16 mouse cellular contexts compared by ENCODE assay signal in the genomic region with DNA sequence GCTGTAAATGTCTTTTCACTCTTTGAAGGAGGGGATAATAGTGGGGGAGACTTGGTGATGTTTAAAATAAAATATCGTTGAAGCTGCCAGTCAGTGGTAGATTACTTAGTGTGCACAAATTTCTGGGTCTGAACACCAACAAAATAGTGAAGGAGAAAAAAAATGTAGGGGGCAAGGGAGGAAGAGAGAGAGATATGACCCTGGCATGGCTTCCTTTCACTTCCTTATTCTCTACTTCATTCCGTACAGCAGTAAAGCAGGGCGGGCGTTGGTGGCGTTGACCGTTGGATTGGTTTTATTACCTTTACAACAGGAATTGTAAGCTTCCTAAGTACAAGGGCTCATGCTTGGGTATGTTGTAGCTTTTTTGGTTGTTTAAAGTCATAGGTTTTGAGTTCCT. TPM values are rescaled to one million over a fixed set of nuclear protein-coding genes. Genes with fewer than 3 reads are reported as not detected.
DNase-seq lines count a peak whose midpoint lies in the region; ATAC-seq and TF ChIP-seq lines count a peak whose summit lies in the region.
"Had no signal": no experiment of that assay in that cellular context is flagged by ENCODE, and none has a peak within 500 bp of the region (broad histone marks: within the 10 kb centered on the region; RNA-seq: fewer than 3 reads in every experiment).

No protein-coding gene starts in this region.

- H3K4me3 ChIP-seq in lung, embryonic 14.5 days (ENCODE audit: low read depth, low read length) = no peak overlapping the region
- H3K4me3 ChIP-seq in bone marrow macrophage, adult 2 months (ENCODE audit: insufficient read depth, low read length) = peak overlapping the region; percentile 91
- H3K4me3 ChIP-seq in intestine, postnatal 0 days (ENCODE audit: low read depth, low read length) = peak overlapping the region; percentile 69
- H3K4me3 ChIP-seq in neural tube, embryonic 15.5 days (replicated peaks) = no peak overlapping the region
- H3K4me3 ChIP-seq: limb, embryonic 13.5 days had no signal

- peak overlapping the region; percentile 27; the same call in 1 of the 2 replicates for H3K4me2 ChIP-seq in lung, embryonic 14.5 days
- H3K4me2 ChIP-seq in intestine, postnatal 0 days (replicated peaks; ENCODE audit: low read depth) = peak overlapping the region; percentile 74
- 0 out of 2 replicates have a peak overlapping the region, but pooled peaks have one; percentile 88 for H3K4me2 ChIP-seq in neural tube, embryonic 15.5 days

- TF ChIP-seq POLR2A in bone marrow macrophage, adult 2 months (IDR thresholded peaks at IDR 0.05; ENCODE audit: borderline replicate concordance, low read depth, low read length) = no peak

- H3K9ac ChIP-seq in lung, embryonic 14.5 days = no peak overlapping the region
- H3K9ac ChIP-seq in intestine, postnatal 0 days (ENCODE audit: low read depth, low read length) = no peak overlapping the region
- no peak overlapping the region for H3K9ac ChIP-seq in neural tube, embryonic 15.5 days (replicated peaks)
- H3K9ac ChIP-seq: forebrain, postnatal 0 days; limb, embryonic 13.5 days had no signal

- no peak for DNase-seq in lung, embryonic 14.5 days
- no peak for DNase-seq in lung, postnatal 36 days
- DNase-seq in kidney, postnatal 36 days = no peak
- DNase-seq in layer of hippocampus, postnatal 36 days = no peak
- DNase-seq: cerebellum, adult 8-10 months; forebrain, postnatal 0 days; gastrocnemius, postnatal 14 days; lung, postnatal 14 days; right cerebral cortex, postnatal 14 days; thymus, postnatal 14 days had no signal

- peaks cover 14% of the 10 kb centered on the region; the same call in 1 of the 2 replicates for H3K4me1 ChIP-seq in lung, embryonic 14.5 days (ENCODE audit: insufficient read depth)
- peaks cover 35% of the 10 kb centered on the region for H3K4me1 ChIP-seq in bone marrow macrophage, adult 2 months (ENCODE audit: control insufficient read depth, insufficient read depth, low read length)
- no peaks in the 10 kb centered on the region for H3K4me1 ChIP-seq in intestine, postnatal 0 days (replicated peaks; ENCODE audit: control insufficient read depth, insufficient read depth, low read length)
- peaks cover 28% of the 10 kb centered on the region for H3K4me1 ChIP-seq in neural tube, embryonic 15.5 days

- H3K36me3 ChIP-seq in lung, embryonic 14.5 days (ENCODE audit: insufficient read depth) = no peaks in the 10 kb centered on the region
- no peaks in the 10 kb centered on the region; the same call in 1 of the 2 replicates for H3K36me3 ChIP-seq in intestine, postnatal 0 days (ENCODE audit: control insufficient read depth, insufficient read depth)
- H3K36me3 ChIP-seq in neural tube, embryonic 15.5 days = 0 out of 2 replicates have a peak, but pooled peaks cover 1% of the 10 kb centered on the region
- H3K36me3 ChIP-seq: limb, embryonic 13.5 days had no signal

- H3K27ac ChIP-seq in lung, embryonic 14.5 days (ENCODE audit: low read depth) = no peak overlapping the region
- peak overlapping the region; percentile 99 for H3K27ac ChIP-seq in bone marrow macrophage, adult 2 months (ENCODE audit: insufficient read depth, low read depth, low read length)
- H3K27ac ChIP-seq in intestine, postnatal 0 days (ENCODE audit: low read depth, low read length) = peak overlapping the region; percentile 35; the same call in 1 of the 2 replicates
- no peak overlapping the region for H3K27ac ChIP-seq in neural tube, embryonic 15.5 days (replicated peaks)
- H3K27ac ChIP-seq: limb, embryonic 13.5 days had no signal

- ATAC-seq in lung, embryonic 14.5 days (ENCODE audit: insufficient read depth) = no peak
- ATAC-seq in intestine, postnatal 0 days = peak; percentile 48; the same call in 1 of the 2 replicates
- ATAC-seq in neural tube, embryonic 15.5 days (ENCODE audit: low FRiP score) = no peak
- ATAC-seq: forebrain, postnatal 0 days; hindbrain, embryonic 16.5 days had no signal

- H3K27me3 ChIP-seq in lung, embryonic 14.5 days (ENCODE audit: insufficient read depth, low read length) = no peaks in the 10 kb centered on the region
- H3K27me3 ChIP-seq in intestine, postnatal 0 days (replicated peaks; ENCODE audit: control insufficient read depth, insufficient read depth, low read length) = no peaks in the 10 kb centered on the region
- H3K27me3 ChIP-seq in neural tube, embryonic 15.5 days (replicated peaks) = peaks cover 6% of the 10 kb centered on the region; the same call in 1 of the 2 replicates
- H3K27me3 ChIP-seq: limb, embryonic 13.5 days had no signal

- H3K9me3 ChIP-seq in lung, embryonic 14.5 days (ENCODE audit: low read depth, low read length) = no peaks in the 10 kb centered on the region
- no peaks in the 10 kb centered on the region for H3K9me3 ChIP-seq in intestine, postnatal 0 days (ENCODE audit: control insufficient read depth)
- H3K9me3 ChIP-seq in neural tube, embryonic 15.5 days (replicated peaks) = no peaks in the 10 kb centered on the region
- H3K9me3 ChIP-seq: limb, embryonic 13.5 days had no signal

- 93% methylated on average over 6 of the region's 6 CpGs for WGBS in lung, embryonic 14.5 days
- WGBS in intestine, postnatal 0 days = 50% methylated on average over 6 of the region's 6 CpGs
- 74% methylated on average over 6 of the region's 6 CpGs for WGBS in neural tube, embryonic 15.5 days

- no peak for TF ChIP-seq CTCF in lung, embryonic 14.5 days (IDR thresholded peaks at IDR 0.05; ENCODE audit: low read depth)
- no peak for TF ChIP-seq CTCF in bone marrow macrophage, adult 2 months (IDR thresholded peaks at IDR 0.05; ENCODE audit: low read depth, low read length)
- TF ChIP-seq CTCF in intestine, postnatal 0 days (IDR thresholded peaks at IDR 0.05; ENCODE audit: low read depth) = no peak

RNA-seq across cellular contexts. Expression of gene Tmem202, which starts 2.0 kb away (rescaled TPM):
- 0.18 TPM in 1 of 2 replicates, not detected in the other for polyA plus RNA-seq in lung, embryonic 14.5 days (2014; fragmentation: Nextera tagmentation; extraction: Ambion mirVana)
- 1.3 and 1.6 TPM in 2 replicates for polyA plus RNA-seq in bone marrow macrophage, adult 2 months (2012; ENCODE audit: insufficient read depth, insufficient read length, missing spikeins)
- polyA plus RNA-seq in intestine, postnatal 0 days (2015; fragmentation: Nextera tagmentation; extraction: Ambion mirVana) = 2.5 and 3.0 TPM in 2 replicates
- 0.83 and 1.3 TPM in 2 replicates for polyA plus RNA-seq in neural tube, embryonic 15.5 days (2015; fragmentation: Nextera tagmentation; extraction: Ambion mirVana)
- total RNA-seq in layer of hippocampus, postnatal 36 days (2021) = 1 to 10 TPM; 2.1 to 2.7 TPM
- polyA plus RNA-seq: kidney, embryonic 16.5 days had no signal

RNA-seq across cellular contexts. Expression of gene Hexa, which starts 2.3 kb away (rescaled TPM):
- polyA plus RNA-seq in lung, embryonic 14.5 days (2014; fragmentation: Nextera tagmentation; extraction: Ambion mirVana) = 67.3 and 68.2 TPM in 2 replicates
- 952 and 993 TPM in 2 replicates for polyA plus RNA-seq in bone marrow macrophage, adult 2 months (2012; ENCODE audit: insufficient read depth, insufficient read length, missing spikeins)
- polyA plus RNA-seq in intestine, postnatal 0 days (2015; fragmentation: Nextera tagmentation; extraction: Ambion mirVana) = 440 and 476 TPM in 2 replicates
- polyA plus RNA-seq in neural tube, embryonic 15.5 days (2015; fragmentation: Nextera tagmentation; extraction: Ambion mirVana) = 59.9 and 64.3 TPM in 2 replicates
- 10 to 100 TPM; 50.9 to 51.6 TPM for total RNA-seq in layer of hippocampus, postnatal 36 days (2021)

RNA-seq across cellular contexts. Expression of gene Celf6, which starts 36.1 kb away (rescaled TPM):
- polyA plus RNA-seq in lung, embryonic 14.5 days (2014; fragmentation: Nextera tagmentation; extraction: Ambion mirVana) = 0.41 and 0.45 TPM in 2 replicates
- polyA plus RNA-seq in bone marrow macrophage, adult 2 months (2012; ENCODE audit: insufficient read depth, insufficient read length, missing spikeins) = not detected in 2 replicates
- polyA plus RNA-seq in intestine, postnatal 0 days (2015; fragmentation: Nextera tagmentation; extraction: Ambion mirVana) = 2.2 and 2.3 TPM in 2 replicates
- 30.5 and 35.8 TPM in 2 replicates for polyA plus RNA-seq in neural tube, embryonic 15.5 days (2015; fragmentation: Nextera tagmentation; extraction: Ambion mirVana)
- 10 to 100 TPM; 28.6 to 29.8 TPM for total RNA-seq in layer of hippocampus, postnatal 36 days (2021)
- total RNA-seq: gastrocnemius, postnatal 14 days had no signal

RNA-seq across cellular contexts. Expression of gene Arih1, which starts 55.2 kb away (rescaled TPM):
- polyA plus RNA-seq in lung, embryonic 14.5 days (2014; fragmentation: Nextera tagmentation; extraction: Ambion mirVana) = 17.8 and 20.2 TPM in 2 replicates
- 53.4 and 55.1 TPM in 2 replicates for polyA plus RNA-seq in bone marrow macrophage, adult 2 months (2012; ENCODE audit: insufficient read depth, insufficient read length, missing spikeins)
- 7.2 and 7.3 TPM in 2 replicates for polyA plus RNA-seq in intestine, postnatal 0 days (2015; fragmentation: Nextera tagmentation; extraction: Ambion mirVana)
- 16.2 and 16.4 TPM in 2 replicates for polyA plus RNA-seq in neural tube, embryonic 15.5 days (2015; fragmentation: Nextera tagmentation; extraction: Ambion mirVana)
- total RNA-seq in layer of hippocampus, postnatal 36 days (2021) = 100 to 1,000 TPM; 108 to 111 TPM

Comparison
In these comparisons a context has a peak if more than half of its experiments do, and no peak if none do; other contexts are left out.
1. H3K27ac ChIP-seq: peak in bone marrow macrophage, adult 2 months (single experiment) and intestine, postnatal 0 days (single experiment); none in lung, embryonic 14.5 days (single experiment) and neural tube, embryonic 15.5 days (single experiment).
2. H3K4me2 ChIP-seq: peak in every context shown above with its lines; median percentile 88 in neural tube, embryonic 15.5 days; 74 in intestine, postnatal 0 days; 27 in lung, embryonic 14.5 days.
3. H3K4me3 ChIP-seq: peak in bone marrow macrophage, adult 2 months (single experiment) and intestine, postnatal 0 days (single experiment); none in lung, embryonic 14.5 days (single experiment) and neural tube, embryonic 15.5 days (single experiment).